Mouse (Mus musculus) ovary, adult 18-20 months (tissue): Measurements from ENCODE around the gene Dgat2.

Source experiments
- DNase-seq: peaks from one replicate; pipeline ENCODE4 v3.0.0; 2022; ENCODE audit warnings: low spot score, mixed read lengths

The Dgat2 gene

GRCm38 (mm10) chr7:99191411-99191810 is 8.9 kb upstream of the Dgat2 start:
- DNase-seq = no peak

DNA sequence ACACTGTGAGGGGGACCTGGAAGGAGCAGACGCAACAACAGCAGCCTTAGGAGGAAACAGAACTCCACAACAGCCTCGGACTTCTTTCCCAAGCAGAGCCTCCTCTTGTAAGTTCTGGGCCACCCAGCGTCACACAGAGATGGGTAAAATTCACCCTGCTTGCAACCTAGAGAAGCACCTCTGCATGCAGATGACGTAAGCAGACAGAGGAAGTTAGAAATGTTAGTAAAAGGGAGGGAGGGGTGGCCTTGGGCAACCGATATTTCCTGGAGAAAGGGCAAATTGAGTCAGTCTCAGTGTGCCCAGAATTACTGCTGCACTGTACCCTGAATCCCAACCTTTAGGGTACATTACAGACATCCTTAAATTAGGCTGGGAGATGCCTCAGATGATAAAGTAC is 7.4 kb upstream of the Dgat2 start:
- DNase-seq = no peak

DNA sequence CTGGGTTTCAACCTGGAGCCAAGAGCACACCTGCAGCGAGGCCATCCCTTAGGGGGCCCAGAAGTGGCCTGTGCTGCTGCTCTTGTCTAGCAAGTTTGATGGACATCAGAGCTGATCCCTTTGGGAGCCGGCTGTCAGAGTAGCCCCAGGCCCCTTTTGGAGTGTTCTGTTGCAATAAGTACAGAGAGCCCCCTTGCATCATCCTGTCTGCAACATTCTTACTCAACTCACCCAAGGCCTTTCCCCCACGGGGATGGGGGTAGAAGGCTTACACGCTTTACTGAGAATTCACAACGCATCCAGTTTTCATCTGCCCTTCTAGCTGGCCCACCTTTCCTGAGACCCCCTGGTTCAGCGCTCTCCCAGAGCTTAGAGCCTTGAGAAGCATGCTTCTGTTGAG is 6.1 kb upstream of the Dgat2 start:
- no peak for DNase-seq

DNA sequence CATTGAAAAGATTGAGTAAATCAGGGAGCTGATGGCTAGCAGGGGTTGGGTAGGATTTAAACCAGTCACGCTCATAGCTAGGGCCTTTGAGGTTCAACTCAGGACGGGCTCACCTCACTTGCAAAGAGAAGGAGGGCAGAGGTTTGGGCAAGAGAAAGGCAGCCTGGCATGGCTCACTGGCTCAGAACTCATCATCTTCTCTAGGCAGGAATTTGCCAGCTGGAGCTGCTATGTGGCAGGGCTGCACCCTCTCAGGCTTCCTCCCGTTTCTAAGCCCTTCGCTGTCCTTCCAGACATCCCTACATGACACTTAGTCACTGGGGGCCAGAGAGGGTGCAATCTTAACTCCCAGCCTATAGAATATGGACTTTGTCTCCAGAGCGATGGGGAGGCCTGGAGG is 4.9 kb upstream of the Dgat2 start:
- no peak for DNase-seq

DNA sequence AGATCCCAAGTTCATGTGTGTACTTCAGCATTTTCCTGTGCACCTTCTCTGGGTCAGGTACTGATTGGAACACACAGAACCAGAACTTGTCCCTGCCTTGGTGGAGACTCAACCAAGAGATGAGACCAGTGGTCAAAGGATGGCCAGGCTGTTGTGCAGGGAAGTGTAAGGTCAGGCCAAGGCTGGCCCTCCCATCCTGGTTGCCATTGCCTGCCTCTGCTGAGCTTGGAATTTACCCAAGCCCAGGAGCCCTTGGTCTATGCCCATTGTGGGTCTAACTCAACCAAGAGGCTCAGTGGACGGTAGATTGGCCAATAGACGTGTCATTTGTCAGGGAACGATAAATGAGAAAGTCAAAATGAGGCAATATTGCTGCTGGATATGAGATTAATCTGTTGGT is 2.9 kb upstream of the Dgat2 start:
- no peak for DNase-seq

- DNase-seq = no peak
Measured at GRCm38 (mm10) chr7:99183751-99184150, 1.2 kb upstream of the Dgat2 start.

DNA sequence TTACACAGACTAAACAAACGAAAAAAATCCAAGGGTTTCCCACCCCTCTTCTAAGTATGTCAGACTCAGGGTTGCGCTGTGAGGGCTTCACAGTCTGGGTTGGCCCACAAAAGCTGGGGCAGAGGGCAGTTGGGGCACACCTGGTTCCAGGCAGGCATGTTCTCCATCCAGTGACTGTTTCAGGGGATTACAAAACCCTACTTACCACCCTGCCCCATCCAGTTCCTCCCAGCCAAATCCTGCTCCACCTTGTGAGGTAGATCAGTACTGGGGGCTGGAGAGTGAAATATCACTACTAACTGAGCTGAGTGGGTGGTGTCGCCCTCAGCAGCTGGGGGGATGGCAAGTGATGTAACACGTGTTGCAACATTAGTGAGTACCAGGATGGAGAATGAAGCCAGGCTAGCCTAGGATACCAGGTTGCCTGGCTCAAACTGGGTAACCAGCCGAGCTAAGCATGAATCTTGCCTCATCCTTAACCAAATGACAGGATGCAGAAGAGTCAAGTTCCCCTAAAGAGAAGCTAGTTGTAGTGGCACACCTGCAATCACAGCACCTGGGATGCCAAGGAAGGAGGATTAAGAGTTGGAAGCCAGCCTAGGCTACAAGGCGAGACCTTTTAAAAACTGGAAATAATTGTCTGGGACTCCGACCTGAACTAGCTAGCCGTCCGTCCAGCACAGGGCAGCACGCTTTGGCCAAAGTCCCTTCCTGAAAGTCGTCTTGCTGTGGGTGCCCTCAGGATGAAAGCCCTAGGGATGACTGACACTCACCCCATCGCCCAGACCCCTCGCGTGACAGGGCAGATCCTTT is 694 bp downstream of the Dgat2 start:
- DNase-seq = no peak

DNA sequence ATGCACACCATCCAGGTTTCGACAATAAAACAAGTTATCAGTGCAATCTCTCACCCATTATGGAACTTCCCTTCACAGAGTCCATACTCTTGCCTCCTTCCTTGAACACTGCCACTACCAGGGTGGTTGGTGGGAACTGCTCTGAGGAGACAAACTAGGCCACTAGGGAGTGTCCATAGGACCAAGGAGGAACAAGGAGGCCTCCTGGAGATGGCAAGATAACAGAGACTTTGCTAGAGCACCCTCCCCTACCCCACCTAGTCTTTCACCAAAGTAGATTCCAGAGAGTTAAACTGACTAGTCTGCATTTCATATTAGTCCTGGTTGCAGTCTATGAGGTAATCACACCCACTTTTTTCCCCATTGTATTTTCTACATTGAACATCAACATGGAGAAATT is 2.4 kb downstream of the Dgat2 start:
- DNase-seq = no peak

DNA sequence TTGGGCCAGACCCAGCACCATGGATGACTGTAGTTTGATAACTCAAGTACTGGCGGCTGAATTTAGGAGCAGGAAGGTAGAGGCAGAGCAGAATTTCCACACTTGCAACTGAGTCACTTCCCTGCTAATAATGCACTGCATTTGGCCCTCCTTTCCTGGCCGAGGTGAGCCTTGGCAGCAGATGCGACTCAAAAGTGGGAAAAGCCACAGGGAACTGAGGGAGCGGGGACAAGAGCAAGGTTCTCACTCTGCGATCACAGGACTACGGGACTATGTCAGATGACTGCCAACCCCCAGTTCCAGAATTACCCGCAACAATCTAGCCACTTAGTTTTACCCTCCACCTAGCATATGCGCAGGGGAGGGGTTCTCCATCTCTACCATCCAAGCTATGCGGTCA is 3.2 kb downstream of the Dgat2 start:
- DNase-seq = no peak

DNA sequence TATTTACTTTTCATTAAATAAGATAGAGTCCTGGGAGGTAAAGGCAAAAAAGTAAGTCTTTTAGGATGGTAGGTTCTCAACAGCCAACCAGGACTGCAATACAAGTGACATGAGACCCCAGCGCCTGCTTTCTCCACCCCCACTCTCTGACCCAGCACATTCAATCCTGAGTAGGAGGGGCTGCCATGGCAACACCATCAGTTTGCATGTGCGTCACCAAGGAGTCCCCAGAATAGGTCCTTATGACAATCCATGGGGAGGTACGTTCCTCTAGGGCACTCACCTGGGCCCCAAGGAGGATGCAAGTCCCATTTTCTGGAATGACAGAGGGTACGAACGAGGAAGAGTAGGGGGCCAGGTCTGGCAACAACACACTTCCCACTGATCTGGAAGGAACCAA is 5.1 kb downstream of the Dgat2 start:
- no peak for DNase-seq

GRCm38 (mm10) chr7:99175666-99176065 is 6.9 kb downstream of the Dgat2 start:
- DNase-seq = no peak

GRCm38 (mm10) chr7:99175118-99175517 is 7.4 kb downstream of the Dgat2 start:
- DNase-seq = no peak

DNA sequence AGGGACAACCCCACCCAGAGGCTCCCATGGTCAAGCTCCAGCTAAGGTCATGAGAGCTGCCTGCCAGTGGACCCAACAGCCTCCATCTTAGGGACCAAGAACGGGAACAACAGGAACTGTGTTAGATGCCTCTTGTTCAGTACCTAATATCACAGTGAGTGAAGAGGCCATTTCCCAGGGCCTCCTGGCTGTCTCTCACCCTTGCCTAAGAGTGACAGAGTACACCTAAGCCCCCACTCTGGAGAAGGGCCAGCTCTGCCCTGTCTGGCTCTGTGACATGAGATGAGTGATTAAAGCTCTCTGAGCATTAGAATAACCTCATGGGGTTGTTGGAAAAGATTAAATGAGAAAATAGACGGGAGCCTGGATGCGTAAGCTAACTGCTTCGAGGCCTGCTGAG is 8.5 kb downstream of the Dgat2 start:
- DNase-seq = no peak

DNA sequence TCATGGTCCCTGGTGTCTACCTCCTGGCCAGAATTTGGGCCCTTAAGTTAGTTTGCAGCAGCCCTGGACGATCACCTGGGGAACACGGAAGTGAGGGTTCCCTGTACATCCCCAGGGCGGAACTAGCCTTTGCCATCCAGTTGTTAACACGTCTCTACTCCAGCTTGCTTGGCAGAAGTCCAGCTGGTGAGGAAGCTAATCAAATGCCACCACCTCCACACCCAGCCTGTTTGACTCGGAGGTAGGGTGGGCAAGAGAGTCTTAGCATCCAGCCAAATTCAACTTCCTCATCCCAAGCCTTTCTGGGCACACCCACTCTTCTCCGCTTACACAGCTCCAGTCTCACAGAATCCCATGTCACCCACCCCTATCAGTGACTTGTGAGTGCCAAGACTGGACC is 9.6 kb downstream of the Dgat2 start:
- no peak for DNase-seq

DNA sequence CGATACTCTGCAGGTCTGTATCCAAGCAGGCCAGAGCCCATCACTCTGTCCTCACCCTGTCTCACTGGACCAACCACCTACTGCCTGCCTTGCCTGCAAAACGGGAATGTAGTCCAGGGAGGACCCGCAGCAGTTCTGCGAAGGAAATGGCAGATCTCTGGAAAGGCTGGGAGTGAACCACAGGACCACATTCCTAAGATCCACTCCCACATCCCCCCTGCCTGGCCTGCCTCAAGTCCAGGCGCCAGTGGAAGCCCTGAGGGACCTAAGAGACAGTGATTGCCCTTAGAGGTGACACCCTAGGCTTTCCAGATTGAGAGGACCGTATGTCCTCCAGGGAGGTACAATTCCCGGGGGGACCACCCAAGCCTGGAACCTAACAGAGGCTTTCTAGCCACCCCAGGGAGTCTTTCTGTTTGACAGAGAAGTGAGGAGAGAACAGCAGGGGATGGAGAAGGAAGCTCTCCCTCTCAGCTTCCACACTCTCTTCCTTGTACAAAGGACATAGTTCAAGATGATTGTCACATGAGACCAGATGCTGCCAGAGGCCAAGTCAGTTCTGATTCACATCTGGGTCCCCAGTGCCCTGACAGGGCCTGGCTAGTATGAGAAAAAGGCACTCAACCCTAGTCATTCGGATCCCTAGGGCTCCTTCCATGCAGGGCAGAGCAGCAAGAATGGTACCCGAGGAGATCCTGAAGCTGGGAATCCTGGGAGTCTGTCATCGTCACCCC is 10.6 kb downstream of the Dgat2 start:
- DNase-seq = no peak

GRCm38 (mm10) chr7:99170519-99170918 is 12.0 kb downstream of the Dgat2 start:
- no peak for DNase-seq

GRCm38 (mm10) chr7:99169717-99170403 is 12.7 kb downstream of the Dgat2 start:
- no peak for DNase-seq

DNA sequence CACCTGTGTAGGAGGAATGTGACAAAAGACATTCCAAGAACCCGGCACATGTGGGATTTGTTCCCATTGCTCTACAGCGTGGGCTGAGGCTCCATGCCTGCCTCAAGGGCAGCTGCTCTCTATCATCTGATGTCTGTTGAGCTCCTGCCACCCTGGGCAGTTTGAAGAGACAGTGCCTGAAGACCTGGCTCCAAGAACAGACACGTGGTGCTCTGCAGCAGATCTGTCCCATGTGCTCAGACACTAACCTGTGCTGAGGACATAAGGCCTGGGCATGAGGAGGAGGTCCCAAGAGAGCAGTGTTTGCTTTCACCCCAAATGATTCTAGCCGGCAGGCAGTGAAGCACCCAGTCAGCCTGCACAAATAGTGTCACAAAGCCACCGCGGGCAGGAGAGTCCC is 13.8 kb downstream of the Dgat2 start:
- no peak for DNase-seq

DNA sequence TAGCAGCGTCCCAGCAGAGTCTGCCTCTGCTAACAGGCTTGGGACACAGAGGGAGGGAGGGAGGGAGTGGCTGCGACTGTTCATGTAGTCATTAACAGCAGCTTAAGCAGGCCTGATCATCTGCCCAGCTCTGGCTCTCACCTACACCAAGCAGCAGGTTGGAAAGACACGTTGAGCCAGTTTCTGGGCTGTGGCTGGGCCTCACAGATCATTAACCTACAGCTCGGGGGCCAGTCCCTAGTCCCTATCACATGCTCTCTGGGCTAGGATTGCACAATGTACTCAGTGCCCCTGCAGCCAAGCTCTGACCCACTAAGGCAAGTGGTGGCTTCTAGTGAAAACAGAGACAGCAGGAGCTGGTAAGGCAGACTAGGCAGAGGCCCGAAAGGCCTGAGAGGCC is 14.6 kb downstream of the Dgat2 start:
- no peak for DNase-seq

- no peak for DNase-seq
Measured at GRCm38 (mm10) chr7:99166159-99166558, 16.4 kb downstream of the Dgat2 start.

DNA sequence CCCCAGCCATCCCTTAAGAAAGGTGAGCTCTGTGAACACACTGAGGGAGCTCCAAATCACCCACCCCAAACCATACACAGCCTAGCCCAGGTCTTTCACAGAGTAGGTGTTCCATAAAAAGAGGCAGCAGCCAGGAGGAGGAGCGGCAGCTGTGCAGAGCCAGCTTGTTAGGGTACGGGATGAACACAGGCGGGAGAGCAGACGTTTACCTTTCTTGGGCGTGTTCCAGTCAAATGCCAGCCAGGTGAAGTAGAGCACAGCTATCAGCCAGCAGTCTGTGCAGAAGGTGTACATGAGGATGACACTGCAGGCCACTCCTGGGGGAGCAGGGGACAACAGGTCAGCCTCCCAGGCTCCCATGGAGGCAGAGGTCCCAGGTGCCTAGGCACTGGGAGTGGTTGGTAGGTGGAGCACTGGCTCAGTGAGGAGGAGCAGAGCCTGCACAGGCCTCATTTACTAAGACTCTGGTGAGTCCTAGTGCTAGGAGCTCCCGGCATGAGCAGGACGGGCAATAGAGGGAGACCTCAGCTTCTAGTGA is 17.6 kb downstream of the Dgat2 start:
- DNase-seq = no peak

- no peak for DNase-seq
Measured at GRCm38 (mm10) chr7:99162462-99162861, 20.1 kb downstream of the Dgat2 start.

DNA sequence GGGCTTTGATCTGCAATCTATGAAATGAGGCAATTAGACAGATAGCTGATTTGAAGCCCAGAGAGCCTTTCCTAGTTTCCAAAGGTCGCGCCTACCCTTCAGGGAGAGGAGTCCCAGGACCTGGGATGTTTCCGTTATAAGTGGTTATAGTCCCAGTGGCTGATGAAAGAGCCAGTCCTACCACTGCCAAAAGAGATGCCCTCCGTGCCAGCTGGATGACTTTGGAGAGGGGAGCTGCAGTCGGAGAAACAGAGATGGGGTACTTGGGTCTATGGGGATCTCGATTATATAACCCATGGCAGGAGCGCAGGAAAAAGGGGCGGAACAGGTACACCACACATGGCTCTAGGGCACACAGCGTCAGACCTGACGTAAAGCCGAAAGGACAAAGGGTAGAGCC is 20.6 kb downstream of the Dgat2 start:
- DNase-seq = no peak
